ENCODE assay signal across 8 mouse cellular contexts in genomic region chr11:76364038-76364437, GRCm38 (mm10). TPM values are rescaled to one million over a fixed set of nuclear protein-coding genes. Genes with fewer than 3 reads are reported as not detected.
DNase-seq lines count a peak whose midpoint lies in the region; ATAC-seq and TF ChIP-seq lines count a peak whose summit lies in the region.

No protein-coding gene starts in this region.

- no peak for ATAC-seq in forebrain, embryonic 16.5 days
- ATAC-seq in intestine, embryonic 14.5 days (replicated peaks; ENCODE audit: low FRiP score, low TSS enrichment, low read depth): no peak
- no peak for ATAC-seq in intestine, postnatal 0 days
- no peak for ATAC-seq in forebrain, embryonic 13.5 days
- no peak for ATAC-seq in midbrain, embryonic 16.5 days

- H3K4me2 ChIP-seq in forebrain, embryonic 16.5 days (ENCODE audit: low read length): no peak overlapping the region
- H3K4me2 ChIP-seq in intestine, embryonic 14.5 days (ENCODE audit: low read length): no peak overlapping the region
- H3K4me2 ChIP-seq in intestine, postnatal 0 days (replicated peaks; ENCODE audit: low read depth): no peak overlapping the region
- H3K4me2 ChIP-seq in forebrain, embryonic 13.5 days: no peak overlapping the region
- H3K4me2 ChIP-seq in midbrain, embryonic 16.5 days (ENCODE audit: low read length): no peak overlapping the region

- no peak for TF ChIP-seq CTCF in intestine, postnatal 0 days (IDR thresholded peaks at IDR 0.05; ENCODE audit: low read depth)

- H3K4me1 ChIP-seq in forebrain, embryonic 10.5 days: peaks cover 72% of the 10 kb centered on the region
- H3K4me1 ChIP-seq in forebrain, embryonic 16.5 days (replicated peaks; ENCODE audit: control insufficient read depth, insufficient read depth, low read length): peaks cover 14% of the 10 kb centered on the region
- peaks cover 50% of the 10 kb centered on the region for H3K4me1 ChIP-seq in intestine, embryonic 14.5 days (replicated peaks; ENCODE audit: control insufficient read depth, insufficient read depth, low read length)
- H3K4me1 ChIP-seq in intestine, postnatal 0 days (replicated peaks; ENCODE audit: control insufficient read depth, insufficient read depth, low read length): no peaks in the 10 kb centered on the region
- peaks cover 33% of the 10 kb centered on the region for H3K4me1 ChIP-seq in forebrain, embryonic 13.5 days
- peaks cover 16% of the 10 kb centered on the region for H3K4me1 ChIP-seq in midbrain, embryonic 16.5 days (ENCODE audit: control insufficient read depth, insufficient read depth, low read length)

- no peak overlapping the region; the same call in 1 of the 2 replicates for H3K9ac ChIP-seq in forebrain, embryonic 16.5 days (replicated peaks; ENCODE audit: low read depth, low read length)
- no peak overlapping the region for H3K9ac ChIP-seq in intestine, embryonic 14.5 days (ENCODE audit: low read length)
- H3K9ac ChIP-seq in intestine, postnatal 0 days (ENCODE audit: low read depth, low read length): no peak overlapping the region
- peak overlapping the region; percentile 34; the same call in 1 of the 2 replicates for H3K9ac ChIP-seq in forebrain, embryonic 13.5 days
- no peak overlapping the region for H3K9ac ChIP-seq in midbrain, embryonic 16.5 days (ENCODE audit: low read depth, low read length)

- H3K27ac ChIP-seq in forebrain, embryonic 10.5 days: peak overlapping the region; percentile 76
- H3K27ac ChIP-seq in forebrain, embryonic 16.5 days (ENCODE audit: low read length): no peak overlapping the region
- peak overlapping the region; percentile 55 for H3K27ac ChIP-seq in intestine, embryonic 14.5 days (ENCODE audit: low read depth)
- H3K27ac ChIP-seq in intestine, postnatal 0 days (ENCODE audit: low read depth, low read length): no peak overlapping the region
- peak overlapping the region; percentile 66 for H3K27ac ChIP-seq in forebrain, embryonic 13.5 days
- peak overlapping the region; percentile 48 for H3K27ac ChIP-seq in midbrain, embryonic 16.5 days (ENCODE audit: low read length)

- H3K36me3 ChIP-seq in forebrain, embryonic 10.5 days (replicated peaks): peaks cover 28% of the 10 kb centered on the region
- H3K36me3 ChIP-seq in forebrain, embryonic 16.5 days (ENCODE audit: control insufficient read depth, insufficient read depth): no peaks in the 10 kb centered on the region
- H3K36me3 ChIP-seq in intestine, embryonic 14.5 days (ENCODE audit: control insufficient read depth, insufficient read depth, low read length): 0 out of 2 replicates have a peak, but pooled peaks cover 3% of the 10 kb centered on the region
- no peaks in the 10 kb centered on the region for H3K36me3 ChIP-seq in intestine, postnatal 0 days (ENCODE audit: control insufficient read depth, insufficient read depth)
- peaks cover 5% of the 10 kb centered on the region; the same call in 1 of the 2 replicates for H3K36me3 ChIP-seq in forebrain, embryonic 13.5 days (ENCODE audit: poor library complexity, severe bottlenecking)
- H3K36me3 ChIP-seq in midbrain, embryonic 16.5 days (ENCODE audit: control insufficient read depth, insufficient read depth, low read length): no peaks in the 10 kb centered on the region

- peak overlapping the region; percentile 29; the same call in 1 of the 2 replicates for H3K4me3 ChIP-seq in forebrain, embryonic 10.5 days
- H3K4me3 ChIP-seq in forebrain, embryonic 16.5 days (replicated peaks; ENCODE audit: low read length): no peak overlapping the region
- H3K4me3 ChIP-seq in intestine, embryonic 14.5 days (ENCODE audit: low read depth, low read length): no peak overlapping the region
- no peak overlapping the region for H3K4me3 ChIP-seq in intestine, postnatal 0 days (ENCODE audit: low read depth, low read length)
- H3K4me3 ChIP-seq in forebrain, embryonic 13.5 days: no peak overlapping the region
- H3K4me3 ChIP-seq in midbrain, embryonic 16.5 days (ENCODE audit: low read depth, low read length): no peak overlapping the region

- H3K27me3 ChIP-seq in forebrain, embryonic 10.5 days (ENCODE audit: poor library complexity, severe bottlenecking): no peaks in the 10 kb centered on the region
- no peaks in the 10 kb centered on the region for H3K27me3 ChIP-seq in forebrain, embryonic 16.5 days (replicated peaks; ENCODE audit: control insufficient read depth, insufficient read depth, low read length)
- H3K27me3 ChIP-seq in intestine, embryonic 14.5 days (replicated peaks; ENCODE audit: control insufficient read depth, insufficient read depth, low read length): no peaks in the 10 kb centered on the region
- no peaks in the 10 kb centered on the region for H3K27me3 ChIP-seq in intestine, postnatal 0 days (replicated peaks; ENCODE audit: control insufficient read depth, insufficient read depth, low read length)
- no peaks in the 10 kb centered on the region for H3K27me3 ChIP-seq in forebrain, embryonic 13.5 days
- no peaks in the 10 kb centered on the region for H3K27me3 ChIP-seq in midbrain, embryonic 16.5 days (ENCODE audit: control insufficient read depth, insufficient read depth, low read depth, low read length)

- 63% methylated on average over 5 of the region's 5 CpGs for whole genome bisulfite sequencing in forebrain, embryonic 10.5 days
- WGBS in forebrain, embryonic 16.5 days: 76% methylated on average over 5 of the region's 5 CpGs
- 70% methylated on average over 5 of the region's 5 CpGs for WGBS in intestine, embryonic 14.5 days
- 79% methylated on average over 5 of the region's 5 CpGs for WGBS in intestine, postnatal 0 days
- 67% methylated on average over 5 of the region's 5 CpGs for WGBS in forebrain, embryonic 13.5 days
- 67% methylated on average over 5 of the region's 5 CpGs for WGBS in midbrain, embryonic 16.5 days

- no peaks in the 10 kb centered on the region for H3K9me3 ChIP-seq in forebrain, embryonic 10.5 days
- no peaks in the 10 kb centered on the region for H3K9me3 ChIP-seq in forebrain, embryonic 16.5 days (ENCODE audit: control insufficient read depth, low read length)
- no peaks in the 10 kb centered on the region for H3K9me3 ChIP-seq in intestine, embryonic 14.5 days (ENCODE audit: control insufficient read depth, low read length)
- H3K9me3 ChIP-seq in intestine, postnatal 0 days (ENCODE audit: control insufficient read depth): no peaks in the 10 kb centered on the region
- H3K9me3 ChIP-seq in forebrain, embryonic 13.5 days (replicated peaks): no peaks in the 10 kb centered on the region
- no peaks in the 10 kb centered on the region for H3K9me3 ChIP-seq in midbrain, embryonic 16.5 days (replicated peaks; ENCODE audit: control insufficient read depth, low read length, poor library complexity, severe bottlenecking)

- no peak for DNase-seq in forebrain, embryonic 10.5 days (ENCODE audit: extremely low spot score, low spot score)
- DNase-seq in intestine, embryonic 14.5 days (ENCODE audit: low spot score): no peak
- DNase-seq in right cerebral cortex, postnatal 25 days: no peak
- no peak for DNase-seq in adrenal gland, postnatal 25 days

RNA-seq across cellular contexts. Expression of gene Nxn, which starts 34.9 kb away (rescaled TPM):
- 55.4 and 62.3 TPM in 2 replicates for polyA plus RNA-seq in forebrain, embryonic 10.5 days (2016; fragmentation: Nextera tagmentation; extraction: Ambion mirVana)
- 14.5 and 15.6 TPM in 2 replicates for polyA plus RNA-seq in forebrain, embryonic 16.5 days (2015; fragmentation: Nextera tagmentation; extraction: Ambion mirVana)
- polyA plus RNA-seq in intestine, embryonic 14.5 days (2014; fragmentation: Nextera tagmentation; extraction: Ambion mirVana): 45.8 and 51.4 TPM in 2 replicates
- polyA plus RNA-seq in intestine, postnatal 0 days (2015; fragmentation: Nextera tagmentation; extraction: Ambion mirVana): 14.9 and 15.9 TPM in 2 replicates
- 23.4 and 29.9 TPM in 2 replicates for polyA plus RNA-seq in forebrain, embryonic 13.5 days (2015; fragmentation: Nextera tagmentation; extraction: Ambion mirVana)
- 16.3 and 17.4 TPM in 2 replicates for polyA plus RNA-seq in midbrain, embryonic 16.5 days (2015; fragmentation: Nextera tagmentation; extraction: Ambion mirVana)
- 23.8 and 29.5 TPM in 2 replicates for total RNA-seq in adrenal gland, postnatal 25 days (2021)

RNA-seq across cellular contexts. Expression of gene Timm22, which starts 42.7 kb away (rescaled TPM):
- polyA plus RNA-seq in forebrain, embryonic 10.5 days (2016; fragmentation: Nextera tagmentation; extraction: Ambion mirVana): 127 and 128 TPM in 2 replicates
- 94.0 and 101 TPM in 2 replicates for polyA plus RNA-seq in forebrain, embryonic 16.5 days (2015; fragmentation: Nextera tagmentation; extraction: Ambion mirVana)
- 117 and 119 TPM in 2 replicates for polyA plus RNA-seq in intestine, embryonic 14.5 days (2014; fragmentation: Nextera tagmentation; extraction: Ambion mirVana)
- polyA plus RNA-seq in intestine, postnatal 0 days (2015; fragmentation: Nextera tagmentation; extraction: Ambion mirVana): 95.2 and 96.0 TPM in 2 replicates
- polyA plus RNA-seq in forebrain, embryonic 13.5 days (2015; fragmentation: Nextera tagmentation; extraction: Ambion mirVana): 102 and 104 TPM in 2 replicates
- 95.9 and 105 TPM in 2 replicates for polyA plus RNA-seq in midbrain, embryonic 16.5 days (2015; fragmentation: Nextera tagmentation; extraction: Ambion mirVana)
- total RNA-seq in adrenal gland, postnatal 25 days (2021): 38.9 and 47.4 TPM in 2 replicates

Comparison
In these comparisons a context has a peak if more than half of its experiments do, and no peak if none do; other contexts are left out.
1. H3K27ac ChIP-seq: peak in forebrain, embryonic 10.5 days (single experiment), intestine, embryonic 14.5 days (single experiment), forebrain, embryonic 13.5 days (single experiment) and midbrain, embryonic 16.5 days (single experiment); none in forebrain, embryonic 16.5 days (single experiment) and intestine, postnatal 0 days (single experiment).